Mouse (Mus musculus) cerebellum, adult 2 months (tissue): ENCODE results near the gene Dido1.

Experiments used
- CTCF ChIP-seq: fragments of 200-500 bp; IDR thresholded peaks from 2 replicates; pipeline ENCODE4 v1.5.1; 2011; ENCODE audit warnings: low read depth, mild to moderate bottlenecking, control low read depth, low read length, moderate library complexity, borderline replicate concordance; ENCODE audit not compliant: insufficient read depth
- POLR2A ChIP-seq: fragments of 200-500 bp; IDR thresholded peaks from 2 replicates; pipeline ENCODE4 v1.6.1; 2011; ENCODE audit warnings: low read length, control low read depth, borderline replicate concordance; ENCODE audit not compliant: insufficient read depth

- no peak for TF ChIP-seq CTCF
- no peak for TF ChIP-seq POLR2A
These were observed 45.3 kb upstream of the Dido1 start for GRCm38 (mm10) chr2:180754976-180755688.
